ENCODE assay signal across 8 mouse cellular contexts in genomic region chr12:69892371-69893251, GRCm38 (mm10). TPM values are rescaled to one million over a fixed set of nuclear protein-coding genes. Genes with fewer than 3 reads are reported as not detected.
DNase-seq lines count a peak whose midpoint lies in the region; ATAC-seq and TF ChIP-seq lines count a peak whose summit lies in the region.

Atl1 (plus strand) TSS chr12:69892614.
Map4k5 (minus strand) TSS chr12:69893200.

- DNase-seq in Muller cell, postnatal 12 days (ENCODE audit: inconsistent ontology term): peak; percentile 97
- peak; percentile 86 for DNase-seq in cerebellum, adult 9-10 months
- peak; percentile 87 for DNase-seq in hindbrain, embryonic 10.5 days (ENCODE audit: low spot score)
- DNase-seq in layer of hippocampus, adult 9-11 months: peak; percentile 90
- peak; percentile 84 for DNase-seq in ovary, adult 18-20 months (ENCODE audit: low spot score)
- DNase-seq in thymus, adult 2 months: peak; percentile 77

- peak within 1 kb of the TSS; percentile 97 for H3K9ac ChIP-seq in lung, embryonic 16.5 days (ENCODE audit: low read length)

- H3K36me3 ChIP-seq in hindbrain, embryonic 10.5 days: 0 out of 2 replicates have a peak, but pooled peaks cover 3% of the 10 kb centered on the region
- no peaks in the 10 kb centered on the region for H3K36me3 ChIP-seq in lung, embryonic 16.5 days (ENCODE audit: control insufficient read depth, insufficient read depth, low read length)
- no peaks in the 10 kb centered on the region for H3K36me3 ChIP-seq in thymus, adult 2 months (ENCODE audit: control insufficient read depth, insufficient read depth, low read length)

- peak; percentile 92 for ATAC-seq in frontal cortex, adult (ENCODE audit: low TSS enrichment)
- peak; percentile 96 for ATAC-seq in lung, embryonic 16.5 days (ENCODE audit: low read depth)

- peak; percentile 48; the same call in 1 of the 2 replicates for TF ChIP-seq POLR2A in thymus, adult 2 months (IDR thresholded peaks at IDR 0.05; ENCODE audit: control insufficient read depth, extremely low read depth, insufficient read depth, low read length, poor library complexity)

- H3K4me3 ChIP-seq in hindbrain, embryonic 10.5 days: peak within 1 kb of the TSS; percentile 92
- peak within 1 kb of the TSS; percentile 95 for H3K4me3 ChIP-seq in lung, embryonic 16.5 days (ENCODE audit: low read length)
- peak within 1 kb of the TSS; percentile 80 for H3K4me3 ChIP-seq in thymus, adult 2 months (ENCODE audit: control insufficient read depth, insufficient read depth, low read length)

- peak; percentile 95 for TF ChIP-seq CTCF in thymus, adult 2 months (IDR thresholded peaks at IDR 0.05; ENCODE audit: borderline replicate concordance, control insufficient read depth, extremely low read depth, insufficient read depth, low read length, poor library complexity)

- no peaks in the 10 kb centered on the region for H3K9me3 ChIP-seq in hindbrain, embryonic 10.5 days
- H3K9me3 ChIP-seq in lung, embryonic 16.5 days (ENCODE audit: control insufficient read depth, low read length): no peaks in the 10 kb centered on the region

- peak within 1 kb of the TSS; percentile 98 for H3K27ac ChIP-seq in hindbrain, embryonic 10.5 days
- peak within 1 kb of the TSS; percentile 95 for H3K27ac ChIP-seq in lung, embryonic 16.5 days (ENCODE audit: low read length)
- no peak within 1 kb of the TSS for H3K27ac ChIP-seq in thymus, adult 2 months (ENCODE audit: control insufficient read depth, insufficient read depth, low read length)

- H3K27me3 ChIP-seq in hindbrain, embryonic 10.5 days (ENCODE audit: insufficient read depth, poor library complexity, severe bottlenecking): no peaks in the 10 kb centered on the region
- no peaks in the 10 kb centered on the region for H3K27me3 ChIP-seq in lung, embryonic 16.5 days (ENCODE audit: control insufficient read depth, insufficient read depth, low read depth, low read length)
- H3K27me3 ChIP-seq in thymus, adult 2 months (ENCODE audit: control insufficient read depth, insufficient read depth, low read length): no peaks in the 10 kb centered on the region; the same call in 1 of the 2 replicates

- peak within 1 kb of the TSS; percentile 83 for H3K4me2 ChIP-seq in lung, embryonic 16.5 days (ENCODE audit: low read depth, low read length)

- under 1% methylated on average over 118 of the region's 118 CpGs for WGBS in hindbrain, embryonic 10.5 days
- WGBS in lung, embryonic 16.5 days: under 1% methylated on average over 103 of the region's 118 CpGs
- under 1% methylated on average over 118 of the region's 118 CpGs for WGBS in thymus, adult 2 months

- peaks cover 34% of the 10 kb centered on the region for H3K4me1 ChIP-seq in hindbrain, embryonic 10.5 days (replicated peaks)
- peaks cover 27% of the 10 kb centered on the region for H3K4me1 ChIP-seq in lung, embryonic 16.5 days (replicated peaks; ENCODE audit: control insufficient read depth, insufficient read depth, low read length)
- peaks cover 10% of the 10 kb centered on the region for H3K4me1 ChIP-seq in thymus, adult 2 months (replicated peaks; ENCODE audit: control insufficient read depth, insufficient read depth, low read length)

RNA-seq across cellular contexts. Expression of gene Atl1, which starts in this region (rescaled TPM):
- polyA plus RNA-seq in hindbrain, embryonic 10.5 days (2016; fragmentation: Nextera tagmentation; extraction: Ambion mirVana): 22.5 and 45.8 TPM in 2 replicates
- 3.9 and 5.4 TPM in 2 replicates for polyA plus RNA-seq in lung, embryonic 16.5 days (2015; fragmentation: Nextera tagmentation; extraction: Ambion mirVana)
- 0.75 and 0.91 TPM in 2 replicates for polyA plus RNA-seq in thymus, adult 2 months (2012; rRNA removed)

RNA-seq across cellular contexts. Expression of gene Map4k5, which starts in this region (rescaled TPM):
- polyA plus RNA-seq in hindbrain, embryonic 10.5 days (2016; fragmentation: Nextera tagmentation; extraction: Ambion mirVana): 23.2 and 25.2 TPM in 2 replicates
- polyA plus RNA-seq in lung, embryonic 16.5 days (2015; fragmentation: Nextera tagmentation; extraction: Ambion mirVana): 30.8 and 31.0 TPM in 2 replicates
- polyA plus RNA-seq in thymus, adult 2 months (2012; rRNA removed): 11.3 and 17.1 TPM in 2 replicates
